Mouse (Mus musculus): ENCODE data around the gene Arid5b. TPM values are rescaled to one million over a fixed set of nuclear protein-coding genes. Genes with fewer than 3 reads are reported as not detected.

Gene Arid5b
- polyA plus RNA-seq, 1 experiment from 2014 or later, result 64.8 TPM

DNA sequence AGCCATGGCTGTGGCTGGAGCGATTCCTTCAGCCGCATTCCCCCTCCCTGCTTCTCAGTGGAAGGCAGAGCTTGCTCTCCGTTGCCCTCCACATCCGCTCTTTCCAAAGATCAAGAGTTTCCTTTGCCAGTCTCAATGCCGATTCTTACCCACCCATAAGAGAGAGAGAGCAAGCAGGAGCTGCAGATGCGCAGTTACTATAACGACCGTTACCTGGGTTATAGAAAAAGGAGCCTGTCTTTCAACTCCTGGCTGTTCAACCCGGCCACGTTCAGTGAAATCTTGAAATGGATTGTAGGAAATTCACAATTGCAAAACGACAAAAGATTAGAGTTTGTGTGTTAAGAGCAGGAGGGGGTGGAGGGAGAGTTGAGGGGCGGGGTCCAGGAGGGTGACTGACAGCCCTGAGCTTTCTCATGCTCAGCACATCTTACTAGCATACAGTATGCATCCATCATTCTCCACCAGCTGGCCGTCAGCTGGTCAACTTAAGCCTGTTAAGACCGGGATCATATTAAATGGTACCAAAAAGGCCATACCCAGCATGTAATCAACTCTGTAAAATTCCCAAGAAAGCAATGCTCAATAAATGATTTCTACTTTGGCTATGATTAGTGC lies 227.1 kb downstream of the Arid5b start:
- no peak for ATAC-seq (ENCODE audit: insufficient number of reproducible peaks, insufficient read depth, low FRiP score, low TSS enrichment, low read depth)
- WGBS, result 92% methylated on average over 14 of the region's 14 CpGs

DNA sequence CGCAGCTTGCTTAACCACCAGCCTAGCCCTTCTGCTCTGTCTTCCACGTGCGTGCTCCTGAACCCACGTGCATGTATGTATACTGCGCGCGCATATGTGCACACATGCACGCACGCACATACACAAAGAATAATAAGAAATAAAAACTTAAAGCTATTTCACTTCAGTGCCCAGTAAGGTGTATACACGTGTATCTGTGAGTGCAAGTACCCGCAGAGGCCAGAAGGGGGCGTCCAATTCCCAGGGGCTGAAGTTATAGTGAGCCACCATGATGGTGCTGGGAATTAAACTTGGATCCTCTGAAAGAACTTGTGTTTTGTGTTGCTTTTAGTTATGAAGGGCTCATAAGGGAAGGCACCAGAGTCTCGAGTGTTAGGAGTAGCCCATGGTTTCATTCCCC lies 227.7 kb downstream of the Arid5b start:
- no peaks in the 10 kb centered on the region for H3K27me3 ChIP-seq
- 85% methylated on average over 13 of the region's 13 CpGs for WGBS
- no peaks in the 10 kb centered on the region; the same call in 1 of the 2 replicates for H3K36me3 ChIP-seq
- no peak for ATAC-seq (ENCODE audit: insufficient number of reproducible peaks, insufficient read depth, low FRiP score, low TSS enrichment, low read depth)
- 0 out of 2 replicates have a peak, but pooled peaks cover 4% of the 10 kb centered on the region for H3K4me1 ChIP-seq
- H3K9me3 ChIP-seq, result no peaks in the 10 kb centered on the region
- no peak overlapping the region for H3K9ac ChIP-seq
- no peak overlapping the region for H3K4me3 ChIP-seq
- no peak overlapping the region for H3K27ac ChIP-seq
- no peak overlapping the region for H3K4me2 ChIP-seq

More for the DNA sequence above, 227.1 kb downstream of the Arid5b start:
- Histone ChIP-seq H3K9ac (no peak overlapping the region), H3K36me3 (no peaks in the 10 kb centered on the region; the same call in 1 of the 2 replicates), H3K4me2 (no peak overlapping the region), H3K4me1 (0 out of 2 replicates have a peak, but pooled peaks cover 4% of the 10 kb centered on the region), H3K9me3 (no peaks in the 10 kb centered on the region), H3K27me3 (no peaks in the 10 kb centered on the region), H3K4me3 (no peak overlapping the region), H3K27ac (no peak overlapping the region)

DNA sequence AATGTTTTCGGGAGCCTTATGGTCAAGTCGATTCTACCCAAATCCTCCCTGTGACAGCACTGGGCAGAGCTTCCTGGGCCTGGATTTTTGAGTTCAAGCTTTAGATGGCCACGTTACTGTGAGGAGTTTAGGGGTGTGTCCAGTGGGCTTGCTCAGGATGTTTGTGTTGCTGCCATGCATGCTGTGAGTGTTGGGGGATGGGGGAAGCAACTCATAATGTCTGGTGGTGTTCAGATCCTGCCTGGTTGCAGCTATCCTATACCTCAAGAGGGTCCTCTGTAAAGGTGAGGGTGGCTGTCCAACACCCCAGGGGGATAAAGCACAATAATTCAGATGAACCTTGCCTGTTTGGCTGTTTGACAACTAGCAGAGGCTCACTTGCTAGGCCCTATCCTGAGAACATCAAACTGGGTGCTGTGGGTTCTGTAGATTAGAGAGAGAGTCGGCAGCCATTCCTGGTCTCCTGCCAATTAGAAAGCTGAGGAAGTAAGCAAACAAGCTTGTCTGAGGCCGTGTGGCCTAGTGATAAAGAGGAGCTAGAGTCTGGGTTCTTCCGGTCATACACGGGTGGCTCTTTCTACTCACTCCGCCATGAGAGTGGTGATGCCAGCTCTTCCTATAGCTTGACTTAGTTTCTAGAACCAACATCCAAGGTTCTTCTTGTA lies 229.8 kb downstream of the Arid5b start:
- Histone ChIP-seq H3K36me3 (no peaks in the 10 kb centered on the region; the same call in 1 of the 2 replicates), H3K4me2 (no peak overlapping the region), H3K4me3 (no peak overlapping the region), H3K27me3 (no peaks in the 10 kb centered on the region), H3K4me1 (0 out of 2 replicates have a peak, but pooled peaks cover 4% of the 10 kb centered on the region), H3K27ac (no peak overlapping the region), H3K9ac (no peak overlapping the region), H3K9me3 (no peaks in the 10 kb centered on the region)
- WGBS, result 87% methylated on average over 8 of the region's 8 CpGs
- no peak for ATAC-seq (ENCODE audit: insufficient number of reproducible peaks, insufficient read depth, low FRiP score, low TSS enrichment, low read depth)

DNA sequence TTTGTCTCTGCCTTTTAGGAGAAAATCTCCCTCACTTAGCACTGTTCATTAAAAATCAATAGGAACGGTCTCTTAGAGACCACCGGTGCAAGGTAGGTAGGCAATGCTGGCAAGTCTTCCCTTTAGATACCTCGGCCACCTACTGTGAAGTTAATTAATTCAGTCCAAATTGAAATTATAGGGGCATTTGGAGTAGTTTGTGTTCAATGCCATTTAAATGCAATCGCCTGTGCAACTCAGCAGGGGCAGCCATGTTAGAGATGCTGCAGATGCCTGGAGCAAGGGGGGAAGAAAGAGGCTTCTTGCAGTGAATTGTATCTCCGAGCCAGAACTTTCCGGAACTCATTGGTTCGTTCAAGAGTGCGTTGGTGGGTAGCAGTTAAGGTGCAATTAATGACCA lies 233.7 kb downstream of the Arid5b start:
- 91% methylated on average over 8 of the region's 8 CpGs for WGBS
- Histone ChIP-seq H3K4me1 (0 out of 2 replicates have a peak, but pooled peaks cover 6% of the 10 kb centered on the region), H3K9me3 (no peaks in the 10 kb centered on the region), H3K9ac (no peak overlapping the region), H3K27ac (no peak overlapping the region), H3K36me3 (peaks cover 3% of the 10 kb centered on the region; the same call in 1 of the 2 replicates), H3K4me2 (no peak overlapping the region), H3K27me3 (no peaks in the 10 kb centered on the region), H3K4me3 (no peak overlapping the region)
- no peak for ATAC-seq (ENCODE audit: insufficient number of reproducible peaks, insufficient read depth, low FRiP score, low TSS enrichment, low read depth)

DNA sequence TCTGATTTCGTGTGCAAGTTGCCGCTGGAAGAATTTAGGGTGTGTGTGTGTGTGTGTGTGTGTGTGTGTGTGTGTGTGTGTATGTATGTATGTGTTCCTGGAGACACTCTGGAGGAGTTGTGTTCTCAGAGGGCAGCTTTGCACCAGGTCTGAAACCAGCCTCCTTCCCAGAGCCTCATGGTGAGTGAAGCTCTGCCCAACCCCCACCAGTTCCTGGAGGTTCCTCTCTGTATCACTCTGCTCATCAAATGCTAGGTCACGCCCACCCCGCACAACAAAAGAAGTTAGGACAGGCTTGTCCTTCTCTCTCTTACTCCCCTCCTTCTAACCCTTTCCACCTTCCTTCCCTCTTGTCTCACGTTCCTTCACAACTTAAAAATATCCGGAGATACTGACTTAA lies 234.6 kb downstream of the Arid5b start:
- Histone ChIP-seq H3K4me2 (no peak overlapping the region), H3K4me3 (no peak overlapping the region), H3K9me3 (no peaks in the 10 kb centered on the region), H3K36me3 (peaks cover 3% of the 10 kb centered on the region; the same call in 1 of the 2 replicates), H3K27me3 (no peaks in the 10 kb centered on the region), H3K9ac (no peak overlapping the region), H3K4me1 (0 out of 2 replicates have a peak, but pooled peaks cover 6% of the 10 kb centered on the region), H3K27ac (no peak overlapping the region)
- 38% methylated on average over 6 of the region's 6 CpGs for WGBS
- ATAC-seq (ENCODE audit: insufficient number of reproducible peaks, insufficient read depth, low FRiP score, low TSS enrichment, low read depth), result no peak
